Mouse (Mus musculus): Measurements from ENCODE around the gene Dgcr6.
A peak's percentile ranks its signal among the peaks of the same experiment; 100 is the strongest.

The Dgcr6 gene

GRCm38 (mm10) chr16:18070798-18071197 is 18.1 kb downstream of the Dgcr6 start:
- DNase-seq (ENCODE audit: low spot score) = no peak

DNA sequence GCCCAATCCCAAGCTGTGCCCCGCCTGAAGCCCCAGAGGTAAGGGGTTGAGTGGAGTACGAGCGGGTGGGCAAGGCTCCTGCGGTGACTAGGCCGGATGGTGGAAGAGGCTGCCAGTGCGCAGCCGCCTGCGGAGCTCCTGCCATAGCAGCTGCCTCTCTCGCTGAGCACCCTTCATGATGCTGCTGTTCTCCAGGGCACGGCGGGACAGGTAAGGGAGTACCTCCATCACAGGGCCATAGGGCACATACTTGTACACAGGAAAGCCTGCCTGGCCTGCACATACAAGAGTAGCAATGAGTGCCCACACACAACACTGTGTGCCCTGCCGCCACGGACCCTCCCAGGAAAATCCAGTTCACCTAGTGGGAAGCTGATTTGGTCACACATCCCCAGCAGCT is 19.4 kb downstream of the Dgcr6 start:
- no peak for DNase-seq (ENCODE audit: low spot score)

DNA sequence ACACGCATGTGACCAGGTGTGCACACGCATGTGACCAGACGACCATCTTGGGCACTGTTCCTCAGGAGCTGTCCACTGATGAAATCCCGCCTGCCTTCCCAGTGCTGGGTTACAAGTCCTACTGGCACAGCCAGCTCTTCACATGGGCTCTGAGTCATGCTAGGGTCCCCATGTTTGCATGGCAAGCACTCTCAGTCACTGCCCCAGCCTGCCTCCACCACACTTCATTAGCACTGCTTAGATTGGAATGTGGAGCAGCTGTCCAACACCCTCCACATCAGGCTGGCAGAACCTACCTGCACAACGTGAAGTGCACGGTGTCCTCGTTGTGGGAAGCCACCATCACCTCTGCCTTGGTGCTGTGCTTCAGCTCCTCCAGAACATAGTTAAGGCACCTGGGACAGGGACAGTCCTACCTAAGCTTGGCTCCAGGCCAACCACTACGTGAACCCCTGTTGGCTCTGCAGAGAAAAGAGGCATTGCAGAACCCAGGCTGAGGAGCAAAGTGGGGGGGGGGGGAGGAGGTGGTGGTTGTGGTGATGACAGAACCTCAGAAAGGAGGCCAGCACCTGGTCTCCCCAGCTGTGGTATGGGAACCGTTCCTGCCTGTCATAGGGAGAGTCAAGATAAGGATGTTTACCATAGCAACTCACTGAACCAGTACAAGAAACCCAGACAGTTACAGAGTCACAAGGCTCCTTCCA is 20.8 kb downstream of the Dgcr6 start:
- no peak for DNase-seq (ENCODE audit: low spot score)

GRCm38 (mm10) chr16:18074611-18075010 is 22.0 kb downstream of the Dgcr6 start:
- no peak for DNase-seq (ENCODE audit: low spot score)

DNA sequence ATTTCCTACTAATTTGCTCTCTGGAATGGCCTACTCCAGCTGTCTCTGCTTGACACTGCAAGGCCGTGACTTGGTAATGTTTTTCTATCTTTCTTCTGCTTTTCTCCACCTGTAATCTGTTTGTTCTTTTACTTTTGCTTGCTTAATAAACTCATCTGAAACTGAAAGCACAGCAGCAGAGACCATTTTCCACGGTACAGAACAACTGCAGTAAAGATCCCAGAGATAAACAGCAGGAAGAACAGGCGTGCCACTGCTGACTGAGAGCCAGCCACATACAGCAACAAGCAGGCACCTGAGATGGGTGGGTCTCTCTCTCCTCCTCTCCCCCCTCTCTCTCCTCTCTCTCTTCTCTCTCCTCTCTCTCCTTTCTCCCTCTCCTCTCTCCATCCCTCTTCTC is 22.5 kb downstream of the Dgcr6 start:
- DNase-seq (ENCODE audit: low spot score) = no peak

GRCm38 (mm10) chr16:18078314-18079015 is 25.8 kb downstream of the Dgcr6 start:
- no peak for DNase-seq (ENCODE audit: low spot score)

DNA sequence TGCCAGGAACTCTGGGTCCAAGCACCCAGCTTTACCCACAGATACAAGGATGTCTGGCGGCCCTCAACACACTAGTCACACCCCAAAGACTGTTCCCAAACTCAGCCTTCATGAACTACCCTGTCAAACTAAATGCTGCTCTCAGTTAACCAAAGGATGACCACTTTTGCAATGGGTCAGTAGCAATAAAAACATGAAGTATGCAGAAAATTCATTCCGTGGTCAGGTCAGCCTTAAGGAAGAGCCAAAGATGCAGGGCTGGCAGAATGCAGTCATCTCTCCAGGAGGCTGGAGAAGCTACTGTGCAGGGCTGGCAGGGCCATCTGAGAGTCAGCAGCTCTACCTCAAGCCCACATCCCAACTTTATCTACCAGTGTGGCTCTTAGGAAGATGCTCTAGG is 26.6 kb downstream of the Dgcr6 start:
- DNase-seq (ENCODE audit: low spot score) = no peak

DNA sequence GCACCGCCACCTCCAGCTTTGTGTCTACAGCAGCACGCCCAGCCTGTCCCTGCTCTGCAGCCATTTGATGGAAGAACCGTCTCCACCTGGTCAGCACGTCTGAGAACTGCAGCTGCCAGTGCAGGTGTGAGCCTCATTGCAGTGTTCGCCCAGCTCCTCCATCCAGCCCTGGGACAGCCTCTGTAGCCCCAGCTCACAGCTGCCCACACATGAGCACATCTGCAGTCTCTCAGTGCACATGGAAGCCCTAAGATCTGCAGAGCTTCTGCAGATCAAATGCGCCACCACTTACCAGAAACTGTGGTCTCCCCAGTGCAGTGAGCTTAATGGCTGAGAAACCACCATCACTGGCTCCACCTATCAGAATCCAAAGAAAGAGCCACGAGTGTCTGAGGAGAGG is 27.5 kb downstream of the Dgcr6 start:
- no peak for DNase-seq (ENCODE audit: low spot score)

DNA sequence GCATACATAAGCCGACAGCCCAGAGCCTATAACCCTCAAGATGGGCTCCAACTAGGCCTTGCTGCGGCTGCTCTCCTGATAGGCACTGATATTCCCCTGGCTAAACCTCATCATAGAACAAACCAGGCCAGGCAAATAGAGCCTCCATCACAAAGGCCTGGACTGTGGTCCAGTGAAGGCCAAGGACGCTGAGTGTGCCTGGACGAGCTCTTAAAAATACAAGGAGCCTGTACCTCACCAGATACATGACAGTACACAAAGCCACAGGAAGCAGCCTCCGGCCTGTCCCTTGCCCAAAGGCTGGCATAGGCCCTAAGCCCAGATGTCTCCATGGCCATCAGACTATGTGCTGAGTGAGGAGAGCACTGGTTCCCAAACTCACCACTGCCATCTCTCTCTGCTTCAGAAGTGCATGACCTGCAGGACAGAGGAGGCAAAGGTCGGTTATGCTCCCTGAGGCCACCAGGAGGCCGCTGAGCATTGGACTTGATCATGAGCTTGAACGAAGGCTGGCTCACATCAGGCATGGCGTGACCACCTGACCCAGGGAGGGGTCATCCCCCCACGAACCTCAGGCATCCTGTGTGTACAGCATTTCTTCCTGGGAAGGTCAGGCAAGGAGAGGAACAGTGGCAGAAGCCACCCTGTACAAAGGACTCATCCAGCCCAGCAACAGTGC is 28.6 kb downstream of the Dgcr6 start:
- no peak for DNase-seq (ENCODE audit: low spot score)

DNA sequence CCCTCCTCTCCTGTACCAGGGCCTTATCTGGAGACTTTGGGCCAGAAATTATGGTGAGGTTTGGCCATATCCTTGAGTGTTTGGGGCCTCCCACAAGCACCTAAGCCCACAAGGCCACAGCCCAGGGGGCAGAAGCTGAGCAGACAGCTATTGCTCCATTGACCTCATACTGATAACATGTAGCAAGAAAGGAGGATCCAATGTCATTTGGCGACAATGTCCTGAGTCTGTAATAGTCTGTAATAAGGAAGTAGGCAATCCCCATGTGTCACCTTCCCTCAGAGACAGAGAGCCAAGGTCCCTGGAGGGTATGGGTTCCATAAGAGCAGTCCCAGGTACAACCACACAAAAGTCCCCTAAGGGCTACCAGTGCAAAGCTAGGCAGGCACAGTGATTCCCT is 29.6 kb downstream of the Dgcr6 start:
- no peak for DNase-seq (ENCODE audit: low spot score)

GRCm38 (mm10) chr16:18083231-18083951 is 30.7 kb downstream of the Dgcr6 start:
- DNase-seq (ENCODE audit: low spot score) = peak; percentile 38

DNA sequence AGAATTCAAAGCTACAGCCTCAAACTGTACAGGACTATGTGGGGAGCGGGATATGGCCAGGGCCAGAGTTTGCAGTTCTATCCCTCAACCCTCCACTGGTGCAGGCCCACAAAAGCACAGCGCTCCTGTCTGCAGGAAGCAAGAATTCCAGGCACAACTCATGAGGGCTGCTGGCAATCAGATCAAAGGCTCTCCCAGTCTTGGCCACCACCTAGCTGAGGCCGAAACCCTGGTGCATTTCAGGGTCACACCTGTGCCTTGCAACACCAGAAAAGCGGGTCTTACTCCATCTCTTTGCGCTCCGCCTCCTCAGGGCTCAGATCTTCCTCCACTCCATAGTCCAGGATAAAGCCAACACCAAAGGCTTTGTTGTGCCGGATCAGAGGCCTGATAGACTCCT is 31.6 kb downstream of the Dgcr6 start:
- no peak for DNase-seq (ENCODE audit: low spot score)

GRCm38 (mm10) chr16:18087101-18087500 is 34.4 kb downstream of the Dgcr6 start:
- no peak for DNase-seq (ENCODE audit: low spot score)

GRCm38 (mm10) chr16:18096348-18096747 is 43.7 kb downstream of the Dgcr6 start:
- no peak for DNase-seq (ENCODE audit: low spot score)

DNA sequence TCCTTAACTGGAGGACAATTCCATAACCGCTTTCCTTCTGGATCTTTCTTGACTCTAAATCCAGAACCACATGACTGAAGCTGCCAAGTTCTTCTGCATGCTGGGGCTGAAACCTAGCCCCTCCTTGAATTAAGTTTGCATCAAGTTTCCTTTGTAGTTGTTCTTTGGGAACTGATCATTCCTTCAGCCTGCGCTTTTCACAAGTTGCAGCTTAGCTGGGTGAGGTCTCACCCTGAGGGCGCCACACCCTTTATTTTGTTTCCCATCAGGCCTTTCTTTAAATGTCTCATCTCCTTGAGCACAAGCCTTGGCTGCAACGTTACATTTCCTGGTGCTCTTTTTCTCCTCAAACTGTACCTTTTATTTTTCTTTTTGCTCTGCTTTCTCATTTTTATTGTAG is 50.2 kb downstream of the Dgcr6 start:
- DNase-seq (ENCODE audit: low spot score) = no peak

GRCm38 (mm10) chr16:18103366-18103765 is 50.7 kb downstream of the Dgcr6 start:
- no peak for DNase-seq (ENCODE audit: low spot score)

- DNase-seq (ENCODE audit: low spot score) = no peak
Observed at GRCm38 (mm10) chr16:18103808-18104207, 51.1 kb downstream of the Dgcr6 start.

DNA sequence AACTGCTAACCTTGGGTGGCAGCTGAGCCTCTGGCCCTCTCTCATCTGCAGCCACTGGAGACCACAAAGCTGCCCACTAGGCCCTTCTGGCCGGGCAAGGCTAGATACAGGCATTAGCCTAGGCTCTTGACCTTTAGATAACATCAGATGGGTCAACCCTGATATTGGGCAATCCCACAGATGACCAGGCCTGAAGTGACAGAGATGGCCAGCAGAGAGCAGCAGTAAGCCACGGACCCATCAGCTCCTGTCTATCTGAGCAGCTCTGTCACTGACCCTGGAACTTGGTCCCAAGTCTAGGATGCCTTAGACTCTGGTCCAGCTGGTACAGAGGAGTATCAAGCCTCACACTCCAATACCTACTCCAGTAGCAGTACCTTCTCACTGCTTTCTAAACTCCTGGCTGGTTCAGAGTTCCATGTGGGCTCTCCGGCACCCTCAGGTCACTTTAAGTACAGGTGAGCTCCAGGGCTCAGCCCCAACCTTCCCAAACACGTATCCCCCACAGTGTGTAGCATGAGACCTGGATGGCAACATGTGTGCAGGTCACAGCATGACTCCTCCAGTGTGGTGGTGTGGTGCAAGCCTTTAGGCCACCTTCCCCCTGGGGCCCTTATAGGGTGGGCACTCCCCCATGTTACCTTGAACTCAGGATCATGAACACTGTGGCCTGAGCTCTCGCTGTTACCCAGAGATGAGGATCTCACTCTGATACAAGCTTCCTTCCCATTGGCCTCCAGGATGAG is 55.7 kb downstream of the Dgcr6 start:
- DNase-seq (ENCODE audit: low spot score) = peak; percentile 70

DNA sequence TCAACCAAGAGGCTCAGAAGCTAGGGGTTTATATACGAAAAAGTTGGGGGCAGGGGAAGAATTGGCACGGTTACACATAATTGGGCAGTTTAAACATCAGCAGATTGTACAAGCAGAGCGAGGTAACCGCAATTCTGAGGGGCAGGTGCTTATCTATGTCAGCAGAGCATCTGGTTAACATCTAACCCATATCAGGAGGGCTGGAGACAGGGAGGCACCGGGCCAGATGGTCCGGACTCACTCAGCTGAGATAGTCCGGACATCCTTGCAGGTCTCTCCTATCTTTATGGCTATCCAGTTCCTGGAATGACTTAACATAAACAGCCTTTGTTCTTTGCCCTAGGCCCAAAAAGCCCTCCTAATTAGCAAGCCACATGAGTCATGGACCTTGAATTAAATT is 58.4 kb downstream of the Dgcr6 start:
- DNase-seq (ENCODE audit: low spot score) = no peak

- DNase-seq (ENCODE audit: low spot score) = no peak
Observed at GRCm38 (mm10) chr16:18116467-18116866, 63.8 kb downstream of the Dgcr6 start.

GRCm38 (mm10) chr16:18118285-18118684 is 65.6 kb downstream of the Dgcr6 start:
- no peak for DNase-seq (ENCODE audit: low spot score)

Measured in ovary, postnatal 36 days (tissue).